Mouse (Mus musculus) C2C12 (cell line): Measurements from ENCODE around the gene Tpbg. TPM values are rescaled to one million over a fixed set of nuclear protein-coding genes. Genes with fewer than 3 reads are reported as not detected.

Source experiments
- H3K27me3 ChIP-seq: one replicate; pipeline ENCODE4 v1.6.1; 2011; ENCODE audit not compliant: control insufficient read depth, insufficient read depth, insufficient read length
- H3K36me3 ChIP-seq: one replicate; pipeline ENCODE4 v1.6.1; 2011; ENCODE audit not compliant: control insufficient read depth, insufficient read depth
- H3K4me3 ChIP-seq: one replicate; pipeline ENCODE4 v1.5.1; 2011; ENCODE audit warnings: mild to moderate bottlenecking, control low read depth; ENCODE audit not compliant: poor library complexity, insufficient read depth, severe bottlenecking
- H3K79me2 ChIP-seq: one replicate; pipeline ENCODE4 v1.6.1; 2011; ENCODE audit not compliant: control insufficient read depth, insufficient read depth
- H3K79me3 ChIP-seq: one replicate; pipeline ENCODE4 v1.6.1; 2011; ENCODE audit warnings: low read depth, control low read depth
- H3ac ChIP-seq: one replicate; pipeline ENCODE3; 2011; ENCODE audit warnings: low read depth; ENCODE audit not compliant: control insufficient read depth, insufficient read length
- CEBPB ChIP-seq: IDR thresholded peaks from one replicate; pipeline ENCODE4 v1.6.1; 2011; ENCODE audit warnings: low read depth, mild to moderate bottlenecking, control low read depth, moderate library complexity
- CTCF ChIP-seq: IDR thresholded peaks from one replicate; pipeline ENCODE4 v1.5.1; 2011; ENCODE audit not compliant: control insufficient read depth, insufficient read depth, insufficient read length
- FOSL1 ChIP-seq: IDR thresholded peaks from one replicate; pipeline ENCODE4 v1.8.0; 2011; ENCODE audit warnings: mild to moderate bottlenecking, low read length; ENCODE audit not compliant: poor library complexity, insufficient read depth, severe bottlenecking
- MAX ChIP-seq: IDR thresholded peaks from one replicate; pipeline ENCODE4 v1.6.1; 2011; ENCODE audit warnings: mild to moderate bottlenecking, control low read depth
- MYOD1 ChIP-seq: IDR thresholded peaks from one replicate; pipeline ENCODE4 v1.6.1; 2011; ENCODE audit warnings: low read depth; ENCODE audit not compliant: control insufficient read depth, insufficient read length
- MYOG ChIP-seq: IDR thresholded peaks from one replicate; pipeline ENCODE4 v1.6.1; 2011; ENCODE audit not compliant: control insufficient read depth, insufficient read length; ENCODE audit errors: extremely low read depth
- USF1 ChIP-seq: IDR thresholded peaks from one replicate; pipeline ENCODE4 v1.6.1; 2011; ENCODE audit warnings: low read depth, mild to moderate bottlenecking, control low read depth, moderate library complexity
- polyA plus RNA-seq: library from polyadenylated mRNA; unstranded; fragments of >200 nt; fragmentation: generic; extraction: Trizol; gene quantifications from one replicate; pipeline ENCODE4 v1.2.1, GENCODE M21; 2012; ENCODE audit warnings: missing spikeins

Gene Tpbg
- polyA plus RNA-seq, 1 experiment, result 30.9 TPM

DNA sequence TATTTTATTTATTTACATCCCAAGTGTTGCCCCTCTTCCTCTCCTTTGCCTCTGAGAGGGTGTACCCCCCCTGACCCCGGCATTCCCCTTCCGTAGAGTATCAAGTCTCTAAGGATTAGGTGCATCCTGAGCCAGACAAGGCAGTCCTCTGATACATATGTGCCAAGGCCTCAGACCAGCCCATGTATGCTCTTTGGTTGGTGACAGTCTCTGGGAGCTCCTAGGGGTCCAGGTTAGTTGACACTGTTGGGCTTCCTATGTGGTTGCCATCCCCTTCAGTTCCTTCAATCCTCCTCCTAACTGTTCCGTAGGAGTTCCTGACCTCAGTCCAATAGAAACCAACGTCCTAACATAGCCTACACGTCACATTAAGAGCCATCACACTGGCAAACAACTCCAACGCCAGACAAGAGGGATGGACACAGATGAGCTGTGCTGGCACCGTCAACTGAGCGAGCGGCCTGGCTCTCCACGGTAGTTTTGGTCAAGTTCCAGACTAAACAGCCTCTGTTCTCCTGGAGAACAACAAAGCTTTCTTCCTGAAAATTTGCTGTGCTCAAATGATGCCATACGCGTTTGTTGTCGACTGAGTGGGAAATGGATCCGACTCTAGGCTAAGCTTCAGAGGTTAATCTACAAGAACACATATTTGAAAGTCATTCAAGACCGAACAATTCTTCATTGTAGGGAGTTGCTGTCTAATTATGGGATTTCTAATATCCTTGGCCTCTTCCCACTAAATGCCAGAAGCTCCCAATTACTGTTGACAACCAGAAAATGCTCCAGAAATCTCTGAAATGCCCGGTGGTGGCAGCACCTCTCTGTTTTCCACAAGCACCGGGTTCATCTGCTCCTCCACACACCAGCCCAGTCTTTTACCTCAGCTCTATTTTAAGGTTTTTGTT lies 6.4 kb upstream of the Tpbg start:
- Histone ChIP-seq H3K27me3 (no peaks in the 10 kb centered on the region), H3K4me3 (no peak overlapping the region), H3K79me3 (no peaks in the 10 kb centered on the region), H3ac (no peak overlapping the region), H3K79me2 (no peaks in the 10 kb centered on the region), H3K36me3 (no peaks in the 10 kb centered on the region)
- TF ChIP-seq MYOG (no peak), FOSL1 (no peak), USF1 (no peak), MAX (no peak), CTCF (no peak), MYOD1 (no peak), CEBPB (no peak)

DNA sequence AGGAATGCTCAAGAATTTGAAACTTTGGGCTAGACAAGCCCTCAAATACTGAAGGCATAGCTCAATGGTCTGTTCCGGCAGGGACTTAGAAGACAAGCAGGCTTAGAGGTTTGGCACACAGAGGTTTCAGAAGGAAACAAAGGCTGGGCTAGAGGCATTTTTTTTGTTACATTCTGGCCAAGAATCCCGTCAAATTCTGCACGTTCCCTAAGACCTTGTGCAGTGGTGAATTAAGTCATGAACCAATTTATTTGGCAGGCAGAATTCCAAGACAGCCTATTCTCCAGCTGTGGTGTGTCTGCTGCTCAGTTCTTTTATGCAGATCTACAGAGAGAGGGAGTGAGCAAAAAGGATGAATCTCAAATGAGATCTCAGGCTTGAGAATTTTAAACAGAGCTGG lies 2.6 kb upstream of the Tpbg start:
- H3K36me3 ChIP-seq, result peaks cover under 1% of the 10 kb centered on the region
- H3K79me3 ChIP-seq, result peaks cover 5% of the 10 kb centered on the region
- no peak overlapping the region for H3K4me3 ChIP-seq
- no peak overlapping the region for H3ac ChIP-seq
- no peaks in the 10 kb centered on the region for H3K27me3 ChIP-seq
- no peak for TF ChIP-seq FOSL1
- no peak for TF ChIP-seq MAX
- TF ChIP-seq MYOD1, result no peak
- no peak for TF ChIP-seq MYOG
- no peak for TF ChIP-seq CTCF
- TF ChIP-seq CEBPB, result no peak
- TF ChIP-seq USF1, result no peak
- peaks cover 19% of the 10 kb centered on the region for H3K79me2 ChIP-seq

DNA sequence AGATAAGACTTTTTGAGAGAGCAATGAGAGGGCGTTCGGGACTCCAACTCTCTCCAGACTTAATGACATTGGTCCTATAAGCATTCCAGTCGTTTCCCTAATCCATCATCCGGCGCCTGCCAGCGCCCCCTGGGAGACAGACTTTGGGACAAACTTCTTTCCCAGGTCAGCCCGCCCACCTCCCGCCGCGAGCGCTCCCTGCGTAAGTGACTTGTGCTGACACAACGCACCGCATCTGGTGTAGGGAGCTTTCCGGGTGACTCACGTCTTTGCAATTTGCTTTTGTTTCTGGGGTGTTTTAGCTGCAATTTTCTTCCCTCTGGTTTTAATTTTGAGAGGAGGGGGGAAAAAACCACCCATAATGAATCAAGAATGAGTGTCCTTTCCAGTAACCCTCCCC lies 289 bp upstream of the Tpbg start:
- Histone ChIP-seq H3K79me3 (peaks cover 23% of the 10 kb centered on the region), H3K4me3 (peak overlapping the region; percentile 57), H3ac (peak overlapping the region; percentile 88), H3K36me3 (peaks cover 4% of the 10 kb centered on the region), H3K79me2 (peaks cover 41% of the 10 kb centered on the region), H3K27me3 (no peaks in the 10 kb centered on the region)
- TF ChIP-seq CTCF, result peak; percentile 16
- peak; percentile 18 for TF ChIP-seq MYOD1
- TF ChIP-seq MYOG, result no peak
- TF ChIP-seq MAX, result peak; percentile 47

DNA sequence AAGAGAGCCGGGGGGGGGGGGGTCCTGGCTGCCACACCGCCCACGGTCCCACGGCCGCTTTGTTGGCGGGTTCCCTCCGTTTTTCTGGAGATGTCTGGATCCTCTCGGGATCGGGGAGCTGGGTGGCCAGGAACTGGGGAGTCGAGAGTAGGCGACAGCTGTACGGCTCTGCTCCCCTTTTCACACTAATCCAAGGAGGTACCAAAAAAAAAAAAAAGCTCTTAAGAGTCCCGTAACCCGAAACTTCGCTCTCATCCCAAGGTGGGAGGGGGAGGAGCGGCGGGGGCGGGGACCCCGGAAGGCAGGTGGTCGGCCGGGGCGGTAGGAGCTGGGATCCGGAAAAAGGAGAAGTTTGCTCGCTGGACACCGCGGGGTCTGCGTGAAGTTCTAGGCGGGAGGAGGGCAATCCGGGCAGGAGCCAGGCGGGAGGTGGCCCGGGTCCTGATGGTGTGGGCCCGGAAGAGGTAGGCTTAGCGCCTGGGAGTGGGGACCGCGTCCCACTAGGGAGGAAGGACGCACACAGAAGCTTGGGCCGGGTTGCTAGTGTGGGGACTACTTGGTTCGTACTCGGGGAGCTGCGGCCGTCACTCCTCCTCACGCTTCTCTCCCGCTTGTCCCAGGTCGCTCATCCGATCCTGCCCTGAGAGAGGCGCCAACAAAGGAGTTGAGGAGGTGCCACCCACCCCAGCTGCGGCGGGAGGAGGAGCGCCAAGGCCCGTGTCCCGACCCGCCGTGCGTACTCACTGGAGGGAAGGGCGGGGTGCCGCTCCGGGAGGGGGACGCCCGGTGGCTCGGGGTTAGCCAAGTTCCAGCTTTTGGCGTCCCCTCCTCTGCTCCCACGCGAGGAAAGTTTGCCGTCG lies 1.1 kb downstream of the Tpbg start:
- H3K79me2 ChIP-seq, result peaks cover 44% of the 10 kb centered on the region
- peak overlapping the region; percentile 57 for H3K4me3 ChIP-seq
- peak overlapping the region; percentile 88 for H3ac ChIP-seq
- TF ChIP-seq CTCF (no peak), FOSL1 (no peak), MYOG (no peak), MYOD1 (no peak), USF1 (no peak), MAX (no peak), CEBPB (no peak)
- H3K79me3 ChIP-seq, result peaks cover 24% of the 10 kb centered on the region
- peaks cover 15% of the 10 kb centered on the region for H3K36me3 ChIP-seq
- no peaks in the 10 kb centered on the region for H3K27me3 ChIP-seq

DNA sequence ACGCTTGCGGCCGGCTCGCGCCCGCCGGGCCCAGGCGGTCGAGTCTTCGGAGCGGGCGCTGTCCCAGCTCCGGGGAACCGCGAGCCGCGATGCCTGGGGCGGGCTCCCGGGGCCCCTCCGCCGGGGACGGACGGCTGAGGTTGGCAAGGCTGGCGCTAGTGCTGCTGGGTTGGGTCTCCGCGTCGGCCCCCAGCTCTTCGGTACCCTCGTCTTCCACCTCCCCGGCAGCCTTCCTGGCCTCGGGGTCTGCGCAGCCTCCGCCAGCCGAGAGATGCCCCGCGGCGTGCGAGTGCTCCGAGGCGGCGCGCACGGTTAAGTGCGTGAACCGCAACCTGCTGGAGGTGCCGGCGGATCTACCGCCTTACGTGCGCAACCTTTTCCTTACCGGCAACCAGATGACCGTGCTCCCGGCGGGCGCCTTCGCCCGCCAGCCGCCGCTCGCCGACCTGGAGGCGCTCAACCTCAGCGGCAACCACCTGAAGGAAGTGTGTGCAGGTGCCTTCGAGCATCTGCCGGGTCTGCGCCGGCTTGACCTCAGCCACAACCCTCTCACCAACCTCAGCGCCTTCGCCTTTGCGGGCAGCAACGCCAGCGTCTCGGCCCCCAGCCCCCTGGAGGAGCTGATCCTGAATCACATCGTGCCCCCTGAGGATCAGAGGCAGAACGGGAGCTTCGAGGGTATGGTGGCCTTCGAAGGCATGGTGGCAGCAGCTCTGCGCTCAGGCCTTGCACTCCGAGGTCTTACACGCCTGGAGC lies 1.9 kb downstream of the Tpbg start:
- H3K79me3 ChIP-seq, result peaks cover 24% of the 10 kb centered on the region
- TF ChIP-seq MAX, result no peak
- no peak for TF ChIP-seq MYOG
- TF ChIP-seq MYOD1, result no peak
- TF ChIP-seq FOSL1, result no peak
- TF ChIP-seq CTCF, result no peak
- no peak for TF ChIP-seq USF1
- no peak for TF ChIP-seq CEBPB
- H3K36me3 ChIP-seq, result peaks cover 22% of the 10 kb centered on the region
- H3K79me2 ChIP-seq, result peaks cover 44% of the 10 kb centered on the region
- H3K4me3 ChIP-seq, result peak overlapping the region; percentile 57
- H3K27me3 ChIP-seq, result no peaks in the 10 kb centered on the region
- H3ac ChIP-seq, result peak overlapping the region; percentile 87
